Mouse (Mus musculus) ES-Bruce4 (cell line): Measurements from ENCODE around the gene Cdkl1. TPM values are rescaled to one million over a fixed set of nuclear protein-coding genes. Genes with fewer than 3 reads are reported as not detected.

Experiments
- H3K27ac ChIP-seq: 2 replicates; pipeline ENCODE4 v1.5.1; 2012; ENCODE audit warnings: low read length, inconsistent platforms; ENCODE audit not compliant: insufficient read depth
- H3K27me3 ChIP-seq: 2 replicates; pipeline ENCODE4 v1.6.1; 2012; ENCODE audit warnings: mild to moderate bottlenecking, low read length, inconsistent platforms; ENCODE audit not compliant: control insufficient read depth, poor library complexity, insufficient read depth, severe bottlenecking
- H3K36me3 ChIP-seq: 2 replicates; pipeline ENCODE4 v1.6.1; 2012; ENCODE audit warnings: inconsistent platforms, mild to moderate bottlenecking, low read length, moderate library complexity; ENCODE audit not compliant: control insufficient read depth, poor library complexity, insufficient read depth, severe bottlenecking
- H3K4me1 ChIP-seq: one replicate; pipeline ENCODE4 v1.8.1; 2011; ENCODE audit warnings: low read length; ENCODE audit not compliant: control insufficient read depth, insufficient read depth
- H3K4me3 ChIP-seq: 2 replicates; pipeline ENCODE4 v1.5.1; 2011; ENCODE audit warnings: low read depth, mild to moderate bottlenecking, low read length
- H3K9ac ChIP-seq: 2 replicates; pipeline ENCODE4 v1.6.1; 2012; ENCODE audit warnings: low read depth, mild to moderate bottlenecking, inconsistent platforms; ENCODE audit not compliant: poor library complexity, severe bottlenecking
- H3K9me3 ChIP-seq: replicated peaks from 2 replicates; pipeline ENCODE4 v1.6.1; 2012; ENCODE audit warnings: mild to moderate bottlenecking, low read length, inconsistent platforms; ENCODE audit not compliant: control insufficient read depth, poor library complexity, insufficient read depth, severe bottlenecking
- CTCF ChIP-seq: IDR thresholded peaks from one replicate; pipeline ENCODE4 v1.8.1; 2011; ENCODE audit warnings: low read depth, low read length
- EP300 ChIP-seq: IDR thresholded peaks from 2 replicates; pipeline ENCODE4 v1.6.1; 2011; ENCODE audit warnings: low read depth, low read length; ENCODE audit not compliant: insufficient read depth
- POLR2A ChIP-seq: IDR thresholded peaks from one replicate; pipeline ENCODE4 v1.8.1; 2011; ENCODE audit warnings: low read length; ENCODE audit not compliant: insufficient read depth
- polyA plus RNA-seq: library from polyadenylated mRNA; stranded (reverse); fragments of >200 nt; gene quantifications from 2 replicates; pipeline ENCODE4 v1.2.4, GENCODE M21; 2011; ENCODE audit warnings: low read depth; ENCODE audit not compliant: missing spikeins, insufficient read depth, insufficient read length

The Cdkl1 gene
- polyA plus RNA-seq, 1 experiment = 2.8 TPM

DNA sequence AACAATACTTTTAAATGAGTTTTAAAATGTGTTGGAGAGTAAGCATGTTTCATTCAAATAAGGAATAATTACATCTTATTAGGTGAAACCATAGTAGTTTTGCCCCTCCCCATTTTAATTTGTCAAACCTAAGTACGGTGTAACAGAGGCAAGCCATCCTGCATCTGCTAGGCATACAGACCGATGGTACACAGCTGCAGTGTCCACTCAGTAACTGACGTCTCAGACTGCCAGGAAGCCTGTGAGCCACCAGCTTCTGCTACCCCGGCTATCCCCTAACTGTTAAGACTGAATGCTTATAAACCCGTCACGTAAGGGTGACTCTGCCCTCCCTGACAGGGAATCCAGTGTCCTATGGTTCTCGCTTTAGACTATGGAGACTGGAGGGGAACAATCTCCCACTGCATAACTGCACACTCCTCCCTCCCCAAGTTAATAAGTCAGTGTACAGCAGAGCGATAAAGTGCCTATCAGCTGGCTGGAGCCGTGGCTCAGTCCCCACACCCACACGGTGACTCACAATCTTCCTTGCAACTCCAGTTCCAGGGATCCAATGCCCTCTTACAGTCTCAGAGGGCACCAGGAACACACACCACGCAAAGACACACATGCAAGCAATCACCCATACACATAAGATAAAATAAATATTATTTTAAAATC is 86.1 kb downstream of the Cdkl1 start:
- no peak overlapping the region for H3K4me3 ChIP-seq
- H3K36me3 ChIP-seq = 0 out of 2 replicates have a peak, but pooled peaks cover 2% of the 10 kb centered on the region
- no peak overlapping the region for H3K9ac ChIP-seq
- no peak overlapping the region for H3K27ac ChIP-seq
- H3K9me3 ChIP-seq = no peaks in the 10 kb centered on the region
- H3K4me1 ChIP-seq = no peaks in the 10 kb centered on the region
- no peaks in the 10 kb centered on the region for H3K27me3 ChIP-seq
- TF ChIP-seq POLR2A (no peak), EP300 (no peak), CTCF (no peak)

DNA sequence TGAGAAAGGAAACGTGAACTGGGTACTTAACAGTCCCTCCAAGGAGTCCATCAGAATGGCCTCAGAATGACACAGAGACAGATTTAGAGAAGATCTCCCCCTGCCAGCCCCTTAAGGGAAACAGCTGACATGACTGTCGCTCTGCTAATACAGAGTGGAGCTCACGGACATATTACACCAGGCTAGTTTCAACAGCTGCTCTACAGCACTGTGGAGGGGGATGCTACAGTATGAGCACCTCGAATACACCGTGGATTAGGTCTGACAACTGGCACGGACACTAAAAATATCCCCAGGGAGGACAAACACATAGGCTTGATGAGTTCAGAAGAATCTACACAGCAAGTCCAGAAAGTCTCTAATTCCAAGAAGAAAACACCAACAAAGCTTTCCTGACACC is 92.7 kb downstream of the Cdkl1 start:
- H3K36me3 ChIP-seq = no peaks in the 10 kb centered on the region; the same call in 1 of the 2 replicates
- no peaks in the 10 kb centered on the region for H3K9me3 ChIP-seq
- H3K27me3 ChIP-seq = no peaks in the 10 kb centered on the region
- H3K9ac ChIP-seq = no peak overlapping the region
- H3K27ac ChIP-seq = no peak overlapping the region
- no peaks in the 10 kb centered on the region for H3K4me1 ChIP-seq
- no peak overlapping the region for H3K4me3 ChIP-seq
- no peak for TF ChIP-seq POLR2A
- TF ChIP-seq EP300 = no peak
- no peak for TF ChIP-seq CTCF

Other genes starting within 250 kb of the Cdkl1 start
- 12.3 and 12.4 TPM in 2 replicates for gene Vcpkmt, start 208.2 kb downstream of the Cdkl1 start, polyA plus RNA-seq
- gene Sos2, start 109.4 kb downstream of the Cdkl1 start, polyA plus RNA-seq = 21.2 and 21.6 TPM in 2 replicates
- 25.6 and 26.2 TPM in 2 replicates for gene L2hgdh, start 66.4 kb downstream of the Cdkl1 start, polyA plus RNA-seq
- 28.4 and 30.4 TPM in 2 replicates for gene Atp5s, start 66.3 kb downstream of the Cdkl1 start, polyA plus RNA-seq
- gene Atl1, start 101.3 kb upstream of the Cdkl1 start, polyA plus RNA-seq = 6.1 and 10.2 TPM in 2 replicates
- gene Map4k5, start 101.9 kb upstream of the Cdkl1 start, polyA plus RNA-seq = 106 and 107 TPM in 2 replicates
- gene Sav1, start 195.7 kb upstream of the Cdkl1 start, polyA plus RNA-seq = 48.8 and 49.4 TPM in 2 replicates